Mouse (Mus musculus) neutrophil, adult 5-6 weeks (primary cell): ENCODE measurements around the gene Numbl. TPM values are rescaled to one million over a fixed set of nuclear protein-coding genes. Genes with fewer than 3 reads are reported as not detected.
"Not testable (repeated sequence)": the region's sequence is repeated elsewhere in the genome, so short reads cannot be mapped to it uniquely, and the experiment has no call there.

Source experiments
- ATAC-seq: fragments of 151-379, 151-347 bp; 2 replicates; pipeline ENCODE4 v1.8.0; 2017; ENCODE audit warnings: mild to moderate bottlenecking, moderate TSS enrichment; ENCODE audit not compliant: insufficient number of reproducible peaks, poor library complexity, low FRiP score, severe bottlenecking; ENCODE audit errors: extremely low read depth
- total RNA-seq: library from RNA; stranded (forward); fragments of 200-1000 nt; gene quantifications from 2 replicates; pipeline ENCODE4 v1.2.3, GENCODE M21; 2017

Numbl gene
- total RNA-seq, 1 experiment from 2014 or later: 2.7 TPM

DNA sequence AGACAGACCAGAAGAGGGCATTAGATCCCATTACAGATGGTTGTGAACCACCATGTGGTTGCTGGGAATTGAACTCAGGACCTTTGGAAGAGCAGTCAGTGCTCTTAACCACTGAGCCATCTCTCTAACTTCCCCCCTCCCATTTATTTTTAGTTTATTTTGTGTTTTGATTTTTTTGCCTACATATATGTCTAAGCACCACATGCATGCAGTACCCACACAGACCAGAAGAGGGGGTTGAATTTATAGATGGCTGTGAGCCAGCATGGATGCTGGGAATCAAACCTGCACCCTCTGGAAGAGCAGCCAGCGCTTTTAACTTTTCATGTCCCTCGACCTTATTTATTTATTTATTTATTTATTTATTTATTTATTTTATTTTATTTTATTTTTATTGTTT lies 14.1 kb upstream of the Numbl start:
- not testable (repeated sequence) for ATAC-seq

DNA sequence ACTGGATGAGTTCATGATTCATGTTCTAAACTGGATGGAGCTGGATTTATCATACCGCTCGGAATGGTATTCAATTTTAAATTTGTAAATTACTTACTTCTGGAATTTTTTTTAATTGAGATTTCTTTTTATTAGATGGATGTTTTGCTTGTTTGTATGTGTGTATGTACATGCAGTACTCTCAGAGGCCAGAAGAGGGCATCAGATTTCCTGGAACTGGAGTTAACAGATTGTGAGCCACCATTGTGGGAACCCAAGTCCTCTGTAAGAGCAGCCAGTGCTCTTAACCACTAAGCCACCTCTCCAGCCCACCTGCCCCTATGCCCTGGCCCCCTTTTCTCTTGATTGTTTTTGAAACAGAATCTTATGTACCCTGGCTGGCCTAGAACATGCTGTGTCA lies 9.1 kb upstream of the Numbl start:
- no peak for ATAC-seq

DNA sequence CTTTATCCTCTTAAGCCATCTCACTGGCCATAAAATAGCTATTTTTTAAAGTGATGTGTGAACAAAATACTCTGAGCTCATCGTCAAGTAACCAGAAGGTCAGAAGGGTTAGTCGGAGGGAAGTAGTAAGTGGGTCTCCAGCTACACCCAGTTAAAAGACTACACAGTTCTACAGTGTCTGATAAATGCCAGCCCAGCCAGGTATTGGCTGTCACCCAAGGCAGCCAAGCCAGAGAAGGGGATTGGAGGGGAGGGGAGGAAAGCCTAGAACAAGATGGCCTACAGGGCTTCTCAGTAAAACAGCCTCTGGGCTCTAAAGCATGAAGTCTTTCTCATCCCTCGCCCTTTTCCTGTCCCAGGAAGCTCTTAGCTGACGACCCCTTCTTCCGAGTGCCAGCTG lies 8.3 kb upstream of the Numbl start:
- ATAC-seq: no peak

DNA sequence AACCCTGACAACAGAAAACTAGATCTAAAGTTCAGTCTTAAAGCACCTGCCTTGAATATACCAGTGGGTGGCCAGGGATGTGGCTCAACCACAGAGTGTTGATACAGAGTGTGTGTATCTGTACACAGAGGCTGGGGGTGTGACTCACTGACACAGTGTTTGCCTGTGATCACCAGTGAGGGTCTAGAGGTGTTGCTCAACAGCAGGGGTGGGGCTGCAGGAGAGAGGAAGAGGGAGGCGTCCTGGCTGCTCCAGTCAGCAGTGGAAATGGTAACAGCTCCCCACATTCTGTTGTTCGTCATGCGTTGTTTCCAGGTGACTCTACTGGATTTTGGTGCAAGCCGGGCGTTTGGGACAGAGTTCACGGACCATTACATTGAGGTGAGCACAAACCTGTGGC lies 6.3 kb upstream of the Numbl start:
- no peak for ATAC-seq

DNA sequence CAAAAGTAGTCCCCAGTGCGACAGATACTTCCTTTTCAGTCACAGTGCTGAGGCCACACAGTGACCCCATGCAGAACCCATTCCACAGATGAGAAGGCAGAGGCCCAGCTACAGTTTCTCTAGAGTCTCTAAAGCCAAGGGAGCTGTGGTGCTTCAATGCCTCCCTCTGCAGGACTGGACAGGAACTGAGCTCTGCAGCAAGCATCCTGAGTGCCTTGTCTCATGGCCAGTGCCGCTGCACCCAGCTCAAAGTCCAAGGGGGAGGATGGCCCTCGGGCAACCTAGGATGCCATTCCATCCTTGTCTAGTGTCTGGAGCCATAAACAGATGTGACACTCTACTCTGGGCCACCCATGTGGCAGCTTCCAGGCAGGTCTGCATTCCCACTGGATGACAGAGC lies 2.5 kb upstream of the Numbl start:
- no peak for ATAC-seq

DNA sequence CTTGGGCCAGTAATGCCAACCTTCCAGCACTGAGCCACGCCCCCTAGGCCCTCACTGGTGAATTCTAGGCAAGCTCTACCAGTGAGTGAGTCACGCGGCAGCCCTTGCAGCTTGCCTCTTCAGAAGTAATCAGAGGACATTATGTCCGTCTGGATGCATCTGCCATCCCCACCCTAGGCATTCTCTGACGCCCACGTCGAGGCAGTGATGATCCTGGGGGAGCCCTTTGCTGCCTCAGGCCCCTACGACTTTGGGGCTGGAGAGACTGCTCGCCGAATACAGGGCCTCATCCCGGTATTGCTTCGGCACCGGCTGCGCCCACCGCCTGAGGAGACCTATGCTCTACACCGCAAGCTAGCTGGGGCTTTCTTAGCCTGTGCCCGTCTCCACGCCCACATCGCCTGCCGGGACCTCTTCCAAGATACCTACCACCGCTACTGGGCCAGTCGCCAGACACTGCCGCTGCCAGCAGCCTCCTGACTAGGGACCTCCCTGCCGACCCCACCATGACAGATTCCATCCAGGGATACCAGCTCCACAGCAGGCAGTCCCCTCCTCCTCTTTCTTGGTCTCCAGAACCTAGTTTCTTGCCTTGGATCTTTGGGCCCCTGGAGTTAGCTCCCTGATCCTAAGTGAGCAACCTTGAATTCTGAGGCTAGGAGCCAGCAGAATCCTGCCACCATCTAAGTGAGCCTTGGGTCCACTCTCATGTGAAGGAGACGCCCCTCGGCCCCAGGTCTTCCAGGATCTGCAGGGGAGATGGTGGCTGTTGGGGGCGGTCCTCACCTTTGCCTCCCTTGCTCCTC lies 984 bp upstream of the Numbl start:
- ATAC-seq: no peak

DNA sequence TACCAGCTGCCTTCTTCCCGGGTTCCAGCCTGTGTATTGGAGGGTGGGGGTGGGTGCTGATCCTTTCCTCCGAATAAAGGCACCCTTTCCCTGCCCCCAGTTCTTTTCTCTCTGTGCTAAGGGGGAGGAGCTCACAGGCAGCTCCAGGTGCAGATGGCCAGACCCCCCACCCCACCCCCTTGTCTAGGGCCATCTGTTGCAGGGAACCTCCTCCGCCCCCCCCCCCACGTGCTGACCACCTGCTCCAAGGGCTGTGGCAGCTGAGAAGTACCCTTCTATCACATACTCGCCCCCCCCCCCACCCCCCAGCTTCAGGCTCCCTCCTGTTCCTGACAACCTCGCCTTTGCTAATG lies 405 bp upstream of the Numbl start:
- ATAC-seq: no peak

DNA sequence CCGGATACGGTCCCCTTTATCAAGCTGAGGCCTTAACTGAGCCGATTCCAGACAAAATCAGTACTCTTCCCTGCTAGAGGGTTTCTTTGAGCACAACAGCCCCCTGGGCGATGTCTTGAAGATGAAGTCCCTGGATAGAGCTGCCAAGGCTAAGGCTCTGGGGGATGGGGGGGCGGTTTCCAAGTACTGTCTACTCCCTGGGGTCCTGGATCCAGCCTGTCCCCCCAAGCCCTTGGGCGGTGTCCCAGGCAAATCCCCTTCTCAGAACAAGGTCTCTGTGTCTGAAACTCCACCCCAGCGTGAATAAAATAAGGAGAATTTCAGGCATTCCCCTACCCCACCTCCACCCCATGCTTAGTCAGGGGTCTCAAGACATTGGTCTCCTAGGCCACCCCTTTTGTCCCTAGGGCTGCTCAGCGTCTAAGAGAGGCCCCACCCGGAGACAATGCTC lies 1.1 kb downstream of the Numbl start:
- no peak for ATAC-seq

DNA sequence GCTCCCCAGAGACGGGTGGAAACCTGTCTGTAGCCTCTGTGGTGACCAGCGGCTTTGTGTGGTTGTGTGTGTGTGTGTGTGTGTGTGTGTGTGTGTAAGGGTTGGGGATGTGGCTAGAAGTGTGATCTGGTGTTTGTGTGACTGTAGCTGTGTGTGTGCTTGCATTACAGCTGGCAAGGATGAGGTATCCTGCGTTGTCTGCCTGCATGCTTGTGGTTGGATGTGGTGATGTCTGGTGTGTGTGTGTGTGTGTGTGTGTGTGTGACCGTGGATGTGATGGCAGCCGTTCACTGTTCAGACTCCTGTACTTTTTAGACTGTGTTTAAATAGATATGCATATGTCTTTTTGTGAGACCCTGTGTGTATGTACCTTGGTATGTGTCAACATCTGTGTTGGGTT lies 1.5 kb downstream of the Numbl start:
- ATAC-seq: no peak

DNA sequence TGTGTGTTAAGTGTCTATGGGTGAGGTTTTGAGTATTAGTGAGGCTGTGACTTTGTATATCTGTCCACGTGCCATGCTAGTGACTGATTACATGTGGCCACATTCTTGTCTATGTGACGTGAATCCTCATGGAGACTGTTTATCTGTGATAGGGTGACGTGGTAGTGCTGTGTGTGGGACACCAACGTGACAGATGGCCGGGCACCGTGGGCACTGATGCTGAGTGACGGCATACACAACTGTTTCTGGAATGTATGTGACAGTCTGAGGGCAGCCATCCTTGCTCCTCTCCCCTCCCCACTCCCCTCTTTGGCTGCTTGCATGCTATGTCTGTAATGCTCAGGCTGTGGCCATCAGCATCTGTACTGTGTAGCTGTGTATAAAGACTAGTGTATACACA lies 2.6 kb downstream of the Numbl start:
- ATAC-seq: no peak

DNA sequence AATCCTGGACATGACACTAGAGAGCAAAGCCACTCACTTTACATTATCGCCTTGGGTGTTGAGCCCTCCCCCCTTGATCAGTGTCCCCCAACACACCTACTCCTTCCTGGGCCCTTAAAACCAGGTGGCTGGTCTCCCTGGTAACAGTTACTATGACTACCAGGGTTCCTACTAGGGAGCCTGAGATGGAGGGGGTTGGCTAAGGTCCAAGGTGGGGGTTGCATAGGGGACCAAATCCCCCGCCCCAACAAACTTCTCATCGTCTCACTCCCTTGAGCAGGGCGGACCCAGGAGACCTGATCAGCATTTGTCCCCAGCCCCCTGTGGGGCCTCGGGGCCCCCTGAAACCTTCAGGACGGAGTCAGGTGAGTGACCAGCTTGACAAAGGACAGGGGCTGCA lies 3.7 kb downstream of the Numbl start:
- no peak for ATAC-seq

DNA sequence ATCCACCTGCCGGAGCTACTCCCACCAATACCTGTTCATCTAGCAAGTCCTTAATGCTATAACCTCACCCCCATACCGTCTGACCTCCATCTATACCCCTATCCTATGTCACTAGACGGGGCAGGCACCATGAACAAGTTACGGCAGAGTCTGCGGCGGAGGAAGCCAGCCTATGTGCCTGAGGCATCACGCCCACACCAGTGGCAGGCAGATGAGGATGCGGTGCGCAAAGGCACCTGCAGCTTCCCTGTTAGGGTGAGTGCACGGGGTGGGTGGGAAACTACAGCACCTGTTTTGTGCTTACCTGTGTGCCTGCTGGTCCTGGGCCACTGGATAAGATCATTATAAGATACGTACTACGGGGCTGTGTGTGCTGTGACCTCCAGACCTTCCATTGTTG lies 6.5 kb downstream of the Numbl start:
- ATAC-seq: no peak

DNA sequence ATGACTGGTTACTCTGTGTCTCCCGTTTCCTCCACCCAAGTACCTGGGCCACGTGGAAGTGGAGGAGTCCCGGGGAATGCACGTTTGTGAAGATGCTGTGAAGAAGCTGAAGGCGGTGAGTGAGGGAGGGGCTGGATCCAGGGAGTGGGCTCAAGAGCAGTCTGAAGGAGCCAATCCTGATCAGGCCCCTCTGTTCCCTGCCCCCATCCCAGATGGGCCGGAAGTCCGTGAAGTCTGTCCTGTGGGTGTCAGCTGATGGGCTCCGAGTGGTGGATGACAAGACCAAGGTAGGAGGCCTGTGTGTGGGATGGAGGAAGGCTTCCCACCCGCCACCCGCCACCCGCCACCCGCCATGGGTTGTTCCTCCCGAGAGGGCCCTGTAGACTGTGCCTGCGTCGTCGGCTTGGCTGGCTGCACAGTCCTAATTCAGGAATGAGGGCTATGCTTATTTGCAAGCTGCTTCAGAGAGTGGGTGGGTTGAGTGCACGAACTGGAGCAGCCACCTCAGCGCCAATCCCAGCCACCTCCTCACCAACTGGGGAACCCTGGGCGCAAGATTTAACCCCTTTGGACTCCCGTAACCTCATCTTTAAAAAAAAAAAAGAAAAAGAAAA lies 8.4 kb downstream of the Numbl start:
- no peak for ATAC-seq

DNA sequence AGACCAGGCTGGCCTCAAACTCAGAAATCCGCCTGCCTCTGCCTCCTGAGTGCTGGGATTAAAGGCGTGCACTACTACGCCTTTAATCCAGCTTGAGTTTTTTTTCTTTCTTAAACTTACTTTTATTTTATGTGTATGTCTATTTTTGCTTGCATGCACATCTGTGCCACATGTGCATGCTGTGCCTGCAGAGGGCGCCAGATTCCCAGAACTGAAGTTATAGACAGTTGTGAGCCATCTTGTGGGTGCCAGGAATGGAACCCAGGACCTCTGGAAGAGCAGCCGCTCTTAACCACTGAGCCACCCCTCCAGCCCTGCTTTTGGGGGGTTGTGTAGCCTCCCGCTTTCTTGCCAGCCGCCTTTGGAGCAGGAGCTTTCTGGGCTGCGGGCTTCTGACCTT lies 13.2 kb downstream of the Numbl start:
- no peak for ATAC-seq

DNA sequence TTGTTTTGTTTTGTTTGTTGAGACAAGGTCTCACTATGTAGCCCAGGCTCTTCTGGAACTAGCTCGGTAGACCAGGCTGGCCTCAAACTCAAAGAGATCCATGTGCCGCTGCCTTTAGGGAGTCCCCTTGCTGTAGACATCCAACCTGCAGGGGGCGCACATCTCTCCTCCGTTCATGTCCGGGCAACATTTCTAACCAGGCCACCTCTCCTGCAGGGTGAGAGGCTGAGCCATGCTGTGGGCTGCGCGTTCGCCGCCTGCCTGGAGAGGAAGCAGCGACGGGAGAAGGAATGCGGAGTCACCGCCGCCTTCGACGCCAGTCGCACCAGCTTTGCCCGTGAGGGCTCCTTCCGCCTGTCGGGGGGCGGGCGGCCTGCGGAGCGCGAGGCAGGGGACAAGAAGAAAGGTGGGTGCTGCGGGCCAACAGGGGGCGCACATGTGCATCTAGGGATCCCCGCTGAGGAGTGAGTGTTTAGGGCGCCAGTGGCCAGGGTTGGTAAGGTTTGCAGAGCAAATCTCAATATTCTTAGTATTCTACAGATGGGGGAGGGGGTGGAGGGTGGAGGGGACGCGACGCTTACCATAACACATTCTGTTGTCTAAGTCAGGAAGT lies 15.6 kb downstream of the Numbl start:
- no peak for ATAC-seq

DNA sequence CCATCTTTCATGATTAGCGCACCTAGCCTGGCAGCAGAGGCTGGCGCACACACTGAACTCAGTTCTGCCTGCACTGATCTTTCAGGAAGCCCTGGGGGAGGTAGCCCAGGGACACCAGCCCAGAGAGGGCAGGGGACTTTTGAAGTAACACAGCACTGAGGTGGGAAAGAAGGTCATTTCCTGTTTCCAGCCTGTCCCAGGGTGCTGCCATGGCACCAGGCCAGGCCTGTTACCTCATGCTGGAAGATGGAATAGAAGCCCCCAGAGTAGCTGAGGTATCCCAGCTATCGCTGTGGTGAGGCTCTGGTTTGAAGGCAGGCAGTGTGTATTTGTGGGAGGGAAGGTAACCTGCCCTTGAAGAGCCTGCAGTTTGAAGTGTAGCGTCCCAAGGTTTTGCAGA lies 16.7 kb downstream of the Numbl start:
- ATAC-seq: no peak

DNA sequence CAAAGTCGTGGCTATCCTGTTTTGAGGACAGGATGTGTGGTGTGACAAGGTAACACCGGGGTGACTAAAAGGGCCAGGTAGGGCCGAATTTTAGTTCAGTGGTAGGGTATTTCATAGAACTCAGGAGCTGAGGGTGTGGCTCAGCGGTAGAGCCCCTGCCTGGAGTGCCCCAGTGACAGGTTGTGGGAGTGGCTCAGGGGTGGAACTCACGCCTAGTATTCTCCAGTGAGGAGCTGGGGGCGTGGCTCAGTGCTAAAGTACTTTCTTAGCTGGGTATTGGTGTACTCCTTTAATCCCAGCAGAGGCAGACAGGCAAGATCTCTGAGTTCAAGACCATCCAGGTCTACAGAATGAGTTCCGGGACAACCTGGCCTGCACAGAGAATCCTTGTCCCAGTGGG lies 17.8 kb downstream of the Numbl start:
- no peak for ATAC-seq

DNA sequence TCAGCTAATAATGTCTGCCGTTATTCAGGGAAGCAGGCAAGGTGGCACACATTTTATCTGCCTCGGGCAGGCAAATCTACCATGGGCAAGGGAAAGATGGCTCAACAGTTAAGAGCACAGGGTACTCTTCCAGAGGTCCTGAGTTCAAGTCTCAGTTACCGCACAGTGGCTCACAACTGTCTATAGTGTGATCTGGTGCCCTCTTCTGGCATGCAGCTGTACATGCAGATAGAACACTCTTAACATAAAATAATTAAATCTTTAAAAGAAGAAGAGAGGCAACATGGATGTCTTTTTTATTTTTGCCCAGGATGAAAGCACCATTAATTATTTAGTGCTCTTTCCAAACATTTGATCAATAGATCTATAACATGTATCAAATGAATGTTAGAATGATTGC lies 19.0 kb downstream of the Numbl start:
- no peak for ATAC-seq

DNA sequence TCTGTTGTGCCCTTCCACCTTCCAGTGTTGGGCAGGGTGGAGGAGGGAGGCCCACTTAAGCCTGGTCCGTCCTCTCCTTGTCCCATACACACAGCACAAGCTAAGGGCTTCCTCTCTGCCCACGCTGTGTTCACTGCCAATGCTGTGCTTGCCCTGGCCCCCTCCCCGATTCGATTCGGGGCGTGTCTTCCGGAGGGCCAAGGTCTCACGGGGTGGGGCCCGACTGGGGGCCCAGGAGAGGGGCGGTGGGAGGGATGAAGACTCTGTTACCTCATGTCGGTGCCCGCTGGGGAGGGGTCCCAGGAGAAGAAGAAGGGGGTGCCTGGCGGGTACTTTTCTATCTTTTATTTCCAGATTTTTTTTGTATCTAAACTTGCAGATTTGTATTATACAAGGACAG lies 23.5 kb downstream of the Numbl start:
- no peak for ATAC-seq

DNA sequence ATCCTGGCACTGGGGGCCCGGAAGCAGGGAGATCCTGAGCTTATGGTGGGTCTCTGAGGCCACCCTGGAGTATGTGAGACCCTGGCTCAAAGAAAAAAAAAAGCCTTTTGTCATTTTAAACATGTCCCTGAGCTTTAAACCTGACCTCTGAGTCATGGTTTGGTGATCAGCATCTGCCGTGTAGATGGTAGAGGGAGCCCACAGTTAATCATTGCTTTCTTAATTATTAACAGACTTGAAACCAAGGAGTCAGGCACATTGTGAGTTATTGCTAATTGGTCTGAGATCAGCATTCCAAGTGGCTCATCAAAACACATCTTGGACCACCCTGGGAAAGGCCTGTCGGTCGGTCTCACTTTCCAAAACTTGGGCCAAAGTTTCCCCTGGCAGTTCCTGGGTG lies 24.0 kb downstream of the Numbl start:
- ATAC-seq: no peak
